Mouse (Mus musculus): ENCODE results near the gene Slc26a3.
"Not testable (repeated sequence)": the region's sequence is repeated elsewhere in the genome, so short reads cannot be mapped to it uniquely, and the experiment has no call there.

Slc26a3 gene

DNA sequence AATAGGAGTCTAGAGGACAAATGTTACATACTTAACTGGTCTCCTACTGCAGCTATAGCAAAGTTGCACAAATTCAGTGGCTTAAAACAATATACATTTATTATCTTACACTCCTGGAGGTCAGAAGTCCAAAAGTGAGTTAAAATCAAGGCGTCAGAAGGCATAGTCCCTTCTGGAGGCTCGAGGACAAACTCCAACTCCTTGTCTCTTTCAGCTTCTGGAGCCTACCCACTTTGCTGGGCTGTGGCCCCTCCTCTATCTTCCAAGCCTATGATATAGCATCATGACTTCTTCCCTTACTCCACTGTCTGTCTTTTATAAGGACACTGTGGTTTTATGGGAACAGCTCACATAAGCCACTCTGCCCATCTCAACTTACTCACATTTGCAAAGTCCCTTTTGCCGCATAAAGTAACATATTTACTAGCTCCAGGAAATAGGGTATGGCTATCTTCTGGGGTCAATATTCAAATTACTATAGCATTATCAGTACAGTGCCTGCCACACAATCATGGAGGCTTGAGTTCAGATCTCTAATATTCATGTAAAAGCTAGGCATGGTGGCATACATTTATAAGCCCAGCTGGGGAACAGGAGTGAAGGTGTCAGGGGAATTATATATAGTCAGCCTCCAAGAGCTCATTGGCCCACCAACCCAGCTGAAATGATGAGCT, 31.4 kb downstream of the Slc26a3 start:
- no peak for DNase-seq (ENCODE audit: low spot score)

DNA sequence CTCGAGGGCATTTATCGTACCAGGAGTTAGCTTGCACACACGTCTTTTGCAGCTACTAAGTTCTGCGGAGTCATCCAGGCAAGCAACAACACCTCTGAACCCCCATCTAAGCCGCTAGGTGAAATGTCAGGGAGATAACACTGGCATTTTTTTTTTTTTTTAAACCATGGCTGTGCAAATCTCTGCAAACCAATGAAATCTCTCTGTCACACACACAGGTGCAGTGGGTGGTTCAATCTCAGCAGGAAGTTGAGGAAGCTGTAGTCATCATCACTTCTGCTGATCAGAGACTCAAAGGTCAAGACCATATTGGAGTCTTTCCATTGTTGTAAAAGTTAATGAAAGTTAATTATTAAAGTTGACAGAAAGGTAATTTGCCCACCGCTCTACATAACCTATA, 47.1 kb downstream of the Slc26a3 start:
- DNase-seq (ENCODE audit: low spot score) = no peak

DNA sequence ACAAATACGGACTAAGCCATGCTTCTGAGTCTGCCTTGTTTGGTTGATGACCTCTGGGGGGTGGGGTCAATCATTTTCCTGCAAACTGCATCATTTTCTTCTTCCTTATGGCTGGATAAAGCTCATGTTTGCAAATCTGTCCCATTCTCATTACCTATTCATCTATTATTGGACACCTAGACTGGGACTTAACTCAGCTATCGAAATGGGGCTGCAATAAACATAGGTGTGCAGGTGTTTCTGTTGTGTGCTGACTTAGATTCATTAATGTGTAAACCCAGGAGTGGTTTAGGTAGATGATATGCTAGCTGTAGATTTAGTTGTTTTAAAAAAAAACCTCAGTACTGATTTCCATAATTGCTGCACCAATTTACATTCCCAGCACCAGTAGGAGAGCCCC, 48.9 kb downstream of the Slc26a3 start:
- no peak for DNase-seq (ENCODE audit: low spot score)

DNA sequence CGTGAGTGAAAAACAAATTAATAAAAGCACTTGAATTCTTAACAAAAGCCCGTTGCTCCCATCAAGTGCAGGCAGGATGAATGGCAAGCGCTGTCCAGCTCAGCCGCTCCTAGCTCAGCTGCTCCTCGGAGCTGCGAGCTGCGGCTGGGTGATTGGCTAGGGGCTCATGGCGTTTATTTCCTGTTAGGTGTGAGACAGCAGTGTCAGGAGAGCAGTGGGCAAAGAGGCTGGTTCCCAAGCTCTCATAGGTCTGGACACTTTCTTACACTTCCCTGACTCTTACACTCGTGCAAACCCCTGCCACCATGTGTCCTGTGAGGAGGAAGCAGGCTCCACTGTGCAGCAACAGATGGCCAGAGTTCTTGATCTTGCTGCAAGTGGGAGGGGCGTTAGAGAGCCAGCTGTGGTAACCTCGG, 53.5 kb downstream of the Slc26a3 start:
- no peak for DNase-seq (ENCODE audit: low spot score)

DNA sequence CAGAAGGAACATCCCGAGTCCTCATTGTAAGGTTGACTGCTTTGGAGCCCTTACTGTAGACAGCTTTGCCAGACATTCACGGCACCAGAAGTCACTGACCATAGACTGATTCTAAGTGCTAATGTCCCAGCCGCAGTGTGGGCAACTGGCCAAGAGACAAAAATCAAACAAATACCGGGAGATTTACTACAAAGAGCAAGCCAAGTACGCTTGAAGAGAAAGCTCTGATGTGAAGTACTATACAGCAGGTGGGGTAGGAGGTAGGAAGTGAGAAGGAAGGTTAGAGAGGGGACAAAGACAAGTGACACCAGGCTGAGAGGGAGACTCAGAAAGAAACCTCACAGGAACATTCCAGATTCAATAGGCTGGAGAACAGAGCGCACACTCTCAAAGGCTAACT, 54.2 kb downstream of the Slc26a3 start:
- DNase-seq (ENCODE audit: low spot score) = no peak

DNA sequence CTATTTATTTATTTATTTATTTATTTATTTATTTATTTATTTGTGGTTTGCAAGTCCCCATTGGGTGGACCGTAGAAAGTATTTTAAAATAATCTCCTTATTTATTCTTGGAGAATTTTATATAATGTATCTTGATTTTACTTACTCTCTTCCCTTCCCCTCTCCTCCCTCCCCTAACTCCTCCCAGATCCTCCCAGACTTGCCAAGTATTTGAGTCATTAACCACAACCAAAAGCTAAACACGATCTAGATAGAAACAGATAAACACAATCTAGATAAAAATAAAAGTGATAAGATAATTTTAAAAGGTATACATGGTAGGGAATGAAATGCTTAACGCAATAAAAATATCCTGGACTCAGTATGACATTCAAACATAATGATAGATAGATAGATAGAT, 58.7 kb downstream of the Slc26a3 start:
- no peak for DNase-seq (ENCODE audit: low spot score)

DNA sequence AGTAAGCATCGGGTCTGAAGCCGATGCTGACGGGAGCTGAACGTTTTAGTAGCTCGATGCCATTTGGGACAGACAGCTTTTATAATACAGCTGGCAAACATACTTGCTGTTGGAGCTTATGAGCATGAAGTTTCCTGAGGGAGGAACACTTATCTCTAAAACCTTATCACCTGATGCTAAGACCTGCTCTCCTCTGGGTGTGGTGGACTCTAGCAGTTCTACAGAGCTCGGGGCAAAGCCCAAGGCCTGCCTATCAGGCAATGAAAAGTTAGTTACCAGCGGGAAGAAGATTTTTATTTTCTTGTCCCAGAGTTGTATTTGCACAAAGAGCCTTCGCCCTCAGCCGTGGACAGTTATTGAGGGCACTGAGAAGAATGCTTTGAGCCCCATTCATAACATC, 65.6 kb downstream of the Slc26a3 start:
- no peak for DNase-seq (ENCODE audit: low spot score)

DNA sequence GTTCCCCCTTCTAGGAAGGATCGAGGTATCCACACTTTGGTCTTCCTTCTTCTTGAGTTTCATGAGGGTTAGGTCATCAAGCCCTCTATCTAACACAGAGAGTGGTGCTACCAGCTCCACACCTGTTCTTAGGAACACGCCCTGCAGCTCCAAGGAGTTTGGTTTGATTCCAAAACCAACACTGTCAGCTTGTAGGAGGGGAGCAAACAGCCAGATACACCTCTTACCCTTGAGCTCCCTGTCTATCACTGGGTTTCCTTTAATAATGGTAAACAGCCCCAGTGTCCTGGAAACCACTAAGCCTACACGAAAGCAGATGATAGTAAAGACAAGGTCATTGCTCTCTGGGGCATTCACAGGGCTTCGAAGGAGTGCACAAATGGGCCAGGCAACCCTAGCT, 67.8 kb downstream of the Slc26a3 start:
- DNase-seq (ENCODE audit: low spot score) = no peak

DNA sequence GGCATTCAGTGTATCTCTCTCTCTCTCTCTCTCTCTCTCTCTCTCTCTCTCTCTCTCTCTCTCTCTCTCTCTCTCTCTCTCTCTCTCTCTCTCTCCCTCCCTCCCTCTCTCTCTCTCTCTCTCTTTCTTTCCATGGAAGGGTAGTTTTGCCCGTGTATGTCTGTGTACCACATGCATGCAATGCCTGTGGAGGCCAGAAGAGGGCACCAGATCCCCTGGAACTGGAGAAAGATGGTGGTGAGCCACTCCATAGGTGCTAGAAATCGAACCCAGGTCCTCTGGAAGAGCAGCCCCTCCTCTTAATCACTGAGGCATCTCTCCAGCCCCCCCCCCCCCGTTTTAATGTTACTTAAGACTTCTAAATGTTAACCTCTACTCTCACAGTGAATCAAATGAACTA, 69.6 kb downstream of the Slc26a3 start:
- not testable (repeated sequence) for DNase-seq (ENCODE audit: low spot score)

DNA sequence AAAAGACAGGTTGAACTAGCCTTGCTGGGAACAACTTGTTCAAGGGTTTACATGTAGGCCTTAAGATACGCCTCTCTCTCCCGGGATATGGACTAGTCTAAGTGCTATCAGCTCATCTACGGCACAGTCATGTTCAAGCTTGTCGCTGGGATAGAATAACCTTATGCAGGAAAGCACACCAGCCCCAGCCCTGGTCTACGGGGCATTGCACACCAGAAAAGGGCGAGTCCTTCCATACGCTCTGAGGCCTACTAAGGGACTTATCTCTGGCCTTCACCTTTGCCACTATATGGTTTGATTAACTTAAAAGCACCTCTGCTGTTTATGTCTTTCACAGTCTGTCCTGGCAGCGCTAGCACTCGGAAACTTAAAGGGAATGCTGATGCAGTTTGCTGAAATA, 70.7 kb downstream of the Slc26a3 start:
- no peak for DNase-seq (ENCODE audit: low spot score)

DNA sequence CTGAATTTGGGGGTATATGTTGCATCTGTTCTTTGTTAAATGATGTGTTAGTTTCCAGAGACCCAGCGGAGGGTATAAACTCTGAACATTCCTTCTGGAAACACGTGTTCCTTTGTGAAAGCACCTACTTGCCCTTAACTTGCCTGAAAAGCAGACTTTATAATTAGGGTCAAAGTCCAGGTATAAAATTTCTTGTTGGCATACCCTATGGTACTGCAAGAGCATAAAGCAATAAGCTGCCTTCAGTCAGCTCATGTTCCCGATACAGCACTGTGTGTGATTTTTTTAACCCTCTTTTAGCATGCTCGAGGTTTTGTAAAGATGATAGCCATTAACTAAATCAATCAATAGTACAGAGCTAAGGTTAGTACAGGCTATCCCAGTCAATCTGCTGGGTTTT, 71.9 kb downstream of the Slc26a3 start:
- no peak for DNase-seq (ENCODE audit: low spot score)

DNA sequence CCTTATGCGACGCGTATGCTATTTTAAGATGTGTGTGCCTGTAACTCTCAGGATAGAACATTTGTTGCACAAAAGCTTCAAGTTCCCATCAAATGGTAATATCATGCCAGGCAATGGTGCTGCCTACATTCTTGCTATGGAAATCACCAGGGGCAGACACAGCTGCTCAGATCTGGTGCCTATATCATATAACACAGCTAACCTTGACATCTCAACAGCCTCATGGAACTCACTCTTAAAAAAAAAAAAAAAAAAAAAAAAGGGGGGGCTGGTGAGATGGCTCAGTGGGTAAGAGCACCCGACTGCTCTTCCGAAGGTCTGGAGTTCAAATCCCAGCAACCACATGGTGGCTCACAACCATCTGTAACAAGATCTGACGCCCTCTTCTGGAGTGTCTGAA, 87.5 kb downstream of the Slc26a3 start:
- not testable (repeated sequence) for DNase-seq (ENCODE audit: low spot score)

DNA sequence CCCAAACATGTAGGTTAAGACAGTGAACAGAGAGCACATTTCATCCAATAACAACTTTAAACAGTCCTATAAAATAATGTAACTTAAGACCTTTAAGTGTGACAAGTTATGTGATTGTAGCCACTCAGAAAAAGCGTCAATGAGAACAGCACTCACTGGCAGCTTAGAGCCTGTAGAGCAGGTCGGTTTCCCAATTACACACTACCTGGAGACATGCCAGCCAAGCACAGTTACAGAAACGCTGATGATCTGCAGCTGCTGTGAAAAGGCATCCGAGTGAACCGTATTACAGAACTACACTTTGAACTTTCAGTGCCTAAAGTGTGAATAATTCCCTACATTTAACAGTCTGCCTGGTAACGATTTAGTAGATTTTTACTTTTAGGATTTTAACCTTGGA, 95.8 kb downstream of the Slc26a3 start:
- DNase-seq (ENCODE audit: low spot score) = no peak

DNA sequence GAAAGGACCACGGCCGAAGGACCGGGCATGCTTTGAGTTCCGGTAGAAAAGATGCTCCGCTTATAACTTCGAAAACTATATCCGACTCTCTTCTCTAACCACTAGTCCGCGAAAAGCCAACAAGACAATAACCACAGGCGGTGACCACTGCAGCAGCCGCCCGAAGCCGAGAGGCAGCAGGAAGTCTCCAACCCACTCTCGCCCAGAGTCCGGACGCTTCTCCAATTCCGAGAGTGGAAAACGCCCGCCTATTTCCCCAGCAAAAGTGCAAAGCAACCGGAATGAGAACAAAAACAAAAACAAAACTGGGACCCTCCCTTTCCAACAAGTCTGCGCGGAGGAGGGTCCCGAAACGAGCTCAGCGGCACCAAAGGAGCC, 108.3 kb downstream of the Slc26a3 start:
- no peak for DNase-seq (ENCODE audit: low spot score)

DNA sequence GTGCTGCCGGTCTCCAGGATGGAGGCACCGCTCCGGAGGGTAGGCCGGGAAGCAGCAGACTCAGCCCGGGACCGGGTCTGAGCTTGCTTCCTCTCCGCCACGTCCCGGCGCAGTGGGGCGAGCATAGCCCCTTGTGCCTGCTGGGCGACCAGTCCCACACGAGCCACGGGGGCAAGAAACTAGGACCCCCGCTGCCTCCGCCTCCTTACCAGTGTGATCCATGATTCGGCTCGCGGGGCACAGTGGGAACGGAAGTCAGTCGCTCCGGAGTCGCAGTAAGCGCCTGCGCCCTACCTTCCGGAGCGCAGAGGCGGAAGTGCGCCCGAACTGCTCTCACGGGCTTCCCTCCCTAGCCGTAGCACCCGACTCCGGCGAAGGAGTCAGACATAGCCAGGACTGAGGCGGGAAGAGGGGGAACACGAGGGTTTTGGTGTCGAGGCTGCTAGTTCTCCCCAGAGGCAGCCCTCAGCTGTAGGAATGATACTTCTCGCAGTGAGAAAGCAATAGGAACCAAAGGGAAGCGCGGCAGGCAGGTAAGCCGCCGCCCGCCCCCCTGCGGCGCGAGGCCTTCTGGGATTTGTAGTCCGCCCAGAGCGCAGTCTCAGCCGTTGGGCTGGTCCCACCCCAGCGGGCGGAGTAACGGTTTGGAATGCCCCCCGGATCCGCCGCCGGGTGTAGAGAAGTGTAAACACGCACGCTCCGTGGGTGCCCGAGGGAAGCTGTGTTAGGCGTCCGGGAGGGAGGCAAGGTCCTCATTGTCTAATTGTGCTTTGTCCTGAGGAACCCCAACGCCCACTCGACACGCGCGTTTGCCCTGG, 108.9 kb downstream of the Slc26a3 start, which contains the start of gene Cbll1:
Gene Cbll1, minus strand, starts transcription at position 303 of the 818 bp plus-strand sequence.
- DNase-seq (ENCODE audit: low spot score) = peak; percentile 95

DNA sequence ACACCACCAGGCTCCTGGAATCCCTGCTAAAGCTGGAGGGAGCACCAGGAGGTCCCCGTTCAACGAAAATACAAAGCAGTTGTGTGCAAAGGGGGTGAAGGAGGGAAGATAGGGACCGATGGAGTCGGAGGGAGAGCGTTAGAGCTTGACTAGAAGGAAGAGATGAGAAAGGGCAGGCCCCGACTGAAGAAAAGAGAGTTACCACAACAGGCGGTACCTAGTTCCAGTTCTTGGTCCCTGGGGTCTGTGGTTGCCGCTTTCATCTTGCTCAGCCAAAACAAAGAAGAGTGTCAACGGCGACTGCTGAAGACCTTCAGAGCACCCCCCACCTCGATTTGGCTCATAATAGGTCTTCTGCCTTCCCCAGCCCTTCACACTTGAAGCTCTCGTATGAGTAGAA, 109.5 kb downstream of the Slc26a3 start:
- no peak for DNase-seq (ENCODE audit: low spot score)

DNA sequence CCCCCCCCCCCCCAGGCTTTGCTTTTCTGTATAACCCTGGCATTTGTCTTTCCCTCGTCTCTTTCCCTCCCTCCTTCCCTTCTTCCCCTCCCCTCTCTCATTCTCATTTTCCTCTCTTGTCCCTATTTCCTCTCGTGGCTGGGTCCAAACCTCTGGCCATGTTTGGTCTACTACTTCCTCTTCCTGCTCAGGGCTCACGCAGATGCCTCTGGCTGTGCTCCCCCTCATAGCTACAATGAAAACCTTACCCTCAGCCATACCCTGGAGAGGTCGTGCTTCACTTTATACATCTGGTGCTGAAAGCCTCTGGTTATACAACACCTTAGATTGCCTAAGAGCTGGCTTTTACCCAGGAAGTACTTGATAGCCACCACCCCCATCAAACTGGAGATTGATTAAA, 110.6 kb downstream of the Slc26a3 start:
- no peak for DNase-seq (ENCODE audit: low spot score)

DNA sequence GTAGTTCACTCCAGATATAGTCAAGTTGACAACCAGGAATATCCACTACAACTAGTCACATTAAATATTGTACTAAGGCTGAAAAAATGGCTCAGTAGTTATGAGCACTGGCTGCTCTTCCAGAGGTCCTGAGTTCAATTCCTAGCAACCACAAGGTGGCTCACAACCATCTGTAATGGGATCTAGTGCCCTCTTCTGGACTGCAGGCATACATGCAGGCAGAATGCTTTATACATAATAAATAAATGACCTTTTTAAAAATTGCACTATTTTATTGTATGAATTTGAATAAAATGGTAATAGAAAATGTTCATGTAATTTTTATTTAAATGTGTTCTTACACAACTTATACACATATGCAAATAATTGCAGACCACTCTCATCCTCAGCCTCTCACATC, 112.5 kb downstream of the Slc26a3 start:
- DNase-seq (ENCODE audit: low spot score) = no peak

DNA sequence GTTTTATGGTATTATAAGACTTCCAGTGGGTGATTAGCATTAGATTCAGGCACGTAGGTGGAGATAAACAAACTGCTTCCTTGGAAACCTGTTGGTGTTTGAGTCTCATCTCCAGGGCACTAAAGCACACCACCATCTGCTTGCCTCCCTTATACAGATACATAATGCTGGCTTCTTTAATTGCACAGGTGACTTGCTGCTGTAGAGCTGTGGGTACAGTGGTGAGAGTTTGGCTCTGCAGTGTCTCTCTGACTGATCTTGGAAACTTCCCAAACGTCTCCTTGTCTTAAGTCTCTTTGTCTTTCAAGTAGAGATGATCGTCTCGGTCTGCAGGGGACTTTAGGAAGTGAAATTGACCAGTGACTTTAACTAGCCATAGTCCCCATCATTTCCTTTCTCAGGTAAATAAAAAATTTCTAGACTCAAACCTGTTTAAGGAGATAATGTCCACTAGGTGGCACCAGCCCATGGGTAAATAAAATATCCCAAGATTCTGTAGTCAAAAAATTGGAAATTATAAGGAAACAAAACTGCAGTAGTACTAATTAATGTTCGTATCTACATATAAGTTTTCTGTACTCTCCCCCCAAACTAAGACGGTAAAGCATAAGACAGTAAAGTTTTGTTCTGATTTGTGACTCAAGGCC, 117.2 kb downstream of the Slc26a3 start:
- DNase-seq (ENCODE audit: low spot score) = no peak

DNA sequence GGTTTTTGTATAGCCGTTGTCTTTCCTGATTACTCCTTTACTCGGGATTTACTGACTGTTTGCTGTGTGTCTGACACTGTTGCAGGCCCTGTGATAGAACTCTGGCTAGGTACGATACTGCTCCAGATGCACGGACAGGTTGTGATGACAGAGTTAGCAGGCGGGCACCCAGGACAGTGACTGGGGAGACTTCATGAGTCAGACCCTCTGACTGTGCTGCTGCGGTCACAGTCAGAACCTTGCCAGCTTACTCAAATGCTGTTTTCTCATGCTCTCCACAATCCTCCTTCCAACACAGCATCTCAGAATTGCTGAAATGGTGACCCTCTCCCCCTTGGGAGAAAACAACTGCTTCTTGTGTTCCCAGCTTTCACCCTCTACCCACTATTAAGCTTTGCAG, 117.8 kb downstream of the Slc26a3 start:
- no peak for DNase-seq (ENCODE audit: low spot score)

DNA sequence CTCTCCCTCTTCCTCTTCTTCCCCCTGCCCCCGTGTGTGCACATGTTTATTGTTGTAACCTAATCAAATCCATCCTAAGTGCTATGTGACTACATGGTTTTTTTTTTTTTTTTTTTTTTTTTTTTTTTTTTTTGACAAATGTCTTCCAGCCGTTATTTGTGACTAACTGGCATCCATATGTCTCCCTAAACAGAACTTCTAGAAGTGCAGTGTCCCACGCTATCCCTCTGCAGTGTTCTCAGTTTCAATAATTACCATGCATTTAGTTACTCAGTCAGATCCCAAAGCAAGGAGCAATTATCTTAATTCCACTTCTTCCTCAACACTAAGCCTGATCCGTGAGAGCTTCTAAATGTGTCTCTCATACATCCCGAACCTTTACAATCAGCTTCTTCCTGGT, 120.5 kb downstream of the Slc26a3 start:
- no peak for DNase-seq (ENCODE audit: low spot score)

DNA sequence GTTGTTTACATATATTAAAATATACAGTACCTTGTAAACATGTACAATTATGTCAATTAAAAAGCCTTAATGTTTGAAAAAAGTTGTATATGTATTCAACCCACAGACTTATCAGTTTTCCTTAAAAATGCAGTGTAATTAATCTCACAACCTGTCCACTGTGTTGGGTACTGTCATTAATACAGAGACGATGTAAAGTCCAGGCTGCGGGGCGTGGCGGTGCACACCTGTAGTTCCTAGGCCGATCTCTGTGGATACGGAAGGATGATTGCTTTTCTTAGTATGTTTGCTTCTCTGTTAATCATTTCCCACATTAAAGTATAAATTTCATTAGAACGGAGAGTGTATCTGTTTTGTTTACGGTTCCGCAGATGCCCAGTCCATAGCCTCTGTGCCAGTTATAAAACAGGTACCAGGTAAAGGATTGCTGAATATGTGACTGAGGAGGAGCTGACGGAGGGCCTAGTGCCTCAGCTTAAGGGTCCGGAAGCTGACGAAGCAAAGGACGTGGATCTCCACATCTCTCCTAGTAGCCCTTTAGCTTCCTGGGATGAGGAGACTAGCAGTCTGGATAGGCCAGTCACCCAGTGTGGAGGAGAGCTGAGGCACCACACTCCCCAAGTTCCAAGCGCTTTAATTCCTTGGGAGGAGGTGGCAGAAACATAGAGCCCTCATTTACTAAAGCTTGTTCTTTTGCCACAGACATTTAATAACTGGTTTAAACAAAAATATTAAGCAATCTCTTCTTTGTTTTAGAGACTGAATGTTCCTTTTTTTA, 122.2 kb downstream of the Slc26a3 start:
- DNase-seq (ENCODE audit: low spot score) = no peak
